Mouse (Mus musculus): ENCODE results near the gene Clcn7. TPM values are rescaled to one million over a fixed set of nuclear protein-coding genes. Genes with fewer than 3 reads are reported as not detected.

Clcn7 gene
- total and polyA plus RNA-seq, 3 experiments, result 10.9 to 16.4 TPM; not detected in 1

GRCm38 (mm10) chr17:25115664-25116432 is 17.3 kb upstream of the Clcn7 start, which contains the start of gene Telo2 (continued):
- peak; percentile 90 for TF ChIP-seq NELFE (IDR thresholded peaks at IDR 0.05; ENCODE audit: low read depth, low read length)
- TF ChIP-seq POLR2A (IDR thresholded peaks at IDR 0.05; ENCODE audit: control insufficient read depth in 1 of 2, insufficient read depth in 1 of 2, low read depth in 1 of 2, low read length in 2 of 2, poor library complexity in 1 of 2), result peak; percentile 50 to 92; a peak in 3 of 4 replicates
- TF ChIP-seq SMC3 (IDR thresholded peaks at IDR 0.05; ENCODE audit: low read depth, low read length), result no peak
- TF ChIP-seq SIN3A (IDR thresholded peaks at IDR 0.05; ENCODE audit: low read length), result peak; percentile 95
- TF ChIP-seq CHD1 (IDR thresholded peaks at IDR 0.05; ENCODE audit: low read depth, low read length), result no peak
- TF ChIP-seq HCFC1 (IDR thresholded peaks at IDR 0.05; ENCODE audit: low read depth, low read length), result peak; percentile 82
- peak; percentile 97 for TF ChIP-seq MYC (IDR thresholded peaks at IDR 0.05; ENCODE audit: low read depth, low read length)
- no peak for TF ChIP-seq MYB (IDR thresholded peaks at IDR 0.05; ENCODE audit: low read depth, low read length)
- TF ChIP-seq E2F4 (IDR thresholded peaks at IDR 0.05; ENCODE audit: borderline replicate concordance, low read depth, low read length), result no peak
- TF ChIP-seq ETS1 (IDR thresholded peaks at IDR 0.05; ENCODE audit: low read depth, low read length), result no peak; the same call in 1 of the 2 replicates
- no peak for TF ChIP-seq CTCF (IDR thresholded peaks at IDR 0.05 in 2 of 3, conservative IDR thresholded peaks at IDR 0.05 in 1 of 3; ENCODE audit: control insufficient read depth in 1 of 3, insufficient read depth in 1 of 3, low read depth in 2 of 3, low read length in 3 of 3, poor library complexity in 1 of 3, severe bottlenecking in 1 of 3)
- no peak for TF ChIP-seq MEF2A (IDR thresholded peaks at IDR 0.05; ENCODE audit: extremely low read depth, insufficient replicate concordance, low read depth, low read length, poor library complexity, severe bottlenecking)
- TF ChIP-seq MAX (IDR thresholded peaks at IDR 0.05; ENCODE audit: low read length), result peak; percentile 94

GRCm38 (mm10) chr17:25117263-25117662 is 15.9 kb upstream of the Clcn7 start:
- Histone ChIP-seq H3K9me3 (replicated peaks; ENCODE audit: insufficient read depth, low read length) (no peaks in the 10 kb centered on the region), H3K4me1 (ENCODE audit: control insufficient read depth in 1 of 2, insufficient read depth in 2 of 2, low read length in 2 of 2) (peaks cover 0 to 13% of the 10 kb centered on the region in 2 experiments; a peak in 2 of 4 replicates), H3K36me3 (ENCODE audit: control insufficient read depth in 1 of 2, insufficient read depth in 2 of 2, low read length in 2 of 2) (peaks cover 2 to 4% of the 10 kb centered on the region in 2 experiments; a peak in 2 of 4 replicates), H3K9ac (ENCODE audit: control insufficient read depth, low read depth, low read length, poor library complexity, severe bottlenecking) (0 out of 2 replicates have a peak overlapping the region, but pooled peaks have one; percentile 15), H3K79me2 (ENCODE audit: control insufficient read depth, insufficient read depth, low read length, poor library complexity) (peaks cover 11% of the 10 kb centered on the region), H3K27ac (ENCODE audit: control insufficient read depth, low read depth, low read length) (no peak overlapping the region), H3K27me3 (ENCODE audit: control insufficient read depth in 1 of 2, insufficient read depth in 2 of 2, low read length in 2 of 2) (peaks cover 0 to 6% of the 10 kb centered on the region in 2 experiments; a peak in 2 of 4 replicates), H3K4me3 (ENCODE audit: control insufficient read depth in 1 of 2, insufficient read depth in 1 of 2, low read depth in 2 of 2, low read length in 2 of 2) (no peak overlapping the region)
- DNase-seq (ENCODE audit: low read depth, low spot score), result peak; percentile 87
- no peak for TF ChIP-seq CHD2 (IDR thresholded peaks at IDR 0.05; ENCODE audit: low read length)
- TF ChIP-seq MYC (IDR thresholded peaks at IDR 0.05; ENCODE audit: low read depth, low read length), result 0 out of 2 replicates have a peak, but pooled peaks have one; percentile 39
- no peak for TF ChIP-seq UBTF (IDR thresholded peaks at IDR 0.05; ENCODE audit: borderline replicate concordance, insufficient read depth, low read depth, low read length)
- no peak for TF ChIP-seq MEF2A (IDR thresholded peaks at IDR 0.05; ENCODE audit: extremely low read depth, insufficient replicate concordance, low read depth, low read length, poor library complexity, severe bottlenecking)
- TF ChIP-seq USF2 (IDR thresholded peaks at IDR 0.05; ENCODE audit: borderline replicate concordance in 1 of 2, insufficient read depth in 1 of 2, low read depth in 1 of 2, low read length in 2 of 2), result no peak
- peak; percentile 63 for TF ChIP-seq JUND (IDR thresholded peaks at IDR 0.05; ENCODE audit: low read depth, low read length)
- TF ChIP-seq SIN3A (IDR thresholded peaks at IDR 0.05; ENCODE audit: low read length), result peak; percentile 70; the same call in 1 of the 2 replicates
- 0 out of 2 replicates have a peak, but pooled peaks have one; percentile 25 for TF ChIP-seq BHLHE40 (IDR thresholded peaks at IDR 0.05; ENCODE audit: borderline replicate concordance, low read depth, low read length)
- no peak for TF ChIP-seq TAL1 (IDR thresholded peaks at IDR 0.05; ENCODE audit: low read length)
- no peak for TF ChIP-seq ETS1 (IDR thresholded peaks at IDR 0.05; ENCODE audit: low read depth, low read length)
- TF ChIP-seq MXI1 (IDR thresholded peaks at IDR 0.05; ENCODE audit: low read depth, low read length), result no peak
- TF ChIP-seq CHD1 (IDR thresholded peaks at IDR 0.05; ENCODE audit: low read depth, low read length), result no peak
- TF ChIP-seq TBP (IDR thresholded peaks at IDR 0.05; ENCODE audit: low read depth, low read length), result 0 out of 2 replicates have a peak, but pooled peaks have one; percentile 19
- TF ChIP-seq GABPA (IDR thresholded peaks at IDR 0.05; ENCODE audit: low read depth, low read length), result no peak
- TF ChIP-seq USF1 (IDR thresholded peaks at IDR 0.05; ENCODE audit: low read depth, low read length), result no peak
- TF ChIP-seq SMC3 (IDR thresholded peaks at IDR 0.05; ENCODE audit: low read depth, low read length), result peak; percentile 95
- TF ChIP-seq NRF1 (IDR thresholded peaks at IDR 0.05; ENCODE audit: insufficient read depth, low read depth, low read length, poor library complexity, severe bottlenecking), result no peak
- TF ChIP-seq ZC3H11A (IDR thresholded peaks at IDR 0.05; ENCODE audit: low read depth, low read length), result peak; percentile 79
- TF ChIP-seq GATA1 (IDR thresholded peaks at IDR 0.05; ENCODE audit: low read depth, low read length), result no peak
- no peak for TF ChIP-seq POLR2AphosphoS5 (IDR thresholded peaks at IDR 0.05; ENCODE audit: borderline replicate concordance, low read depth, low read length)
- TF ChIP-seq ELF1 (IDR thresholded peaks at IDR 0.05; ENCODE audit: low read depth, low read length), result 0 out of 2 replicates have a peak, but pooled peaks have one; percentile 37
- TF ChIP-seq E2F4 (IDR thresholded peaks at IDR 0.05; ENCODE audit: borderline replicate concordance, low read depth, low read length), result no peak
- TF ChIP-seq EP300 (IDR thresholded peaks at IDR 0.05; ENCODE audit: low read depth in 1 of 2, low read length in 2 of 2), result no peak
- TF ChIP-seq TCF12 (IDR thresholded peaks at IDR 0.05; ENCODE audit: low read depth, low read length), result no peak
- no peak for TF ChIP-seq MYB (IDR thresholded peaks at IDR 0.05; ENCODE audit: low read depth, low read length)
- TF ChIP-seq POLR2AphosphoS2 (IDR thresholded peaks at IDR 0.05; ENCODE audit: low read length), result no peak
